Mouse (Mus musculus) cerebellum, adult 2 months (tissue): ENCODE data around the gene Gm30083.

Source experiments
- CTCF ChIP-seq: fragments of 200-500 bp; IDR thresholded peaks from 2 replicates; pipeline ENCODE4 v1.5.1; 2011; ENCODE audit warnings: low read depth, mild to moderate bottlenecking, control low read depth, low read length, moderate library complexity, borderline replicate concordance; ENCODE audit not compliant: insufficient read depth
- POLR2A ChIP-seq: fragments of 200-500 bp; IDR thresholded peaks from 2 replicates; pipeline ENCODE4 v1.6.1; 2011; ENCODE audit warnings: low read length, control low read depth, borderline replicate concordance; ENCODE audit not compliant: insufficient read depth

- TF ChIP-seq POLR2A (no peak), CTCF (no peak)
Measured at GRCm38 (mm10) chr14:33946125-33946524, 68.9 kb downstream of the Gm30083 start.
